Mouse (Mus musculus) kidney, embryonic 16.5 days (tissue): ENCODE measurements at regions not wholly inside any gene's neighbourhood (a gene's known extent, or its start where the extent isn't known, plus 50 kb on each side); places are given as distances from the start of the nearest gene placed in this dataset.

ENCODE experiments used
- ATAC-seq: fragments of 200-750 bp; cut with Nextera tagmentation; 2 replicates; pipeline ENCODE4 v1.8.0; 2017; ENCODE audit warnings: moderate TSS enrichment; ENCODE audit not compliant: low FRiP score, low TSS enrichment
- H3K27ac ChIP-seq: fragments of 300-500 bp; sonication (generic); 2 replicates; pipeline ENCODE4 v1.5.1; 2014; ENCODE audit warnings: low read length
- H3K27me3 ChIP-seq: fragments of 300-500 bp; sonication (generic); 2 replicates; pipeline ENCODE4 v1.6.1; 2014; ENCODE audit warnings: low read length, control low read depth, mixed read lengths; ENCODE audit not compliant: insufficient read depth
- H3K36me3 ChIP-seq: fragments of 300-500 bp; sonication (generic); 2 replicates; pipeline ENCODE4 v1.6.1; 2014; ENCODE audit warnings: low read length, control low read depth, mixed read lengths; ENCODE audit not compliant: insufficient read depth
- H3K4me1 ChIP-seq: fragments of 300-500 bp; sonication (generic); 2 replicates; pipeline ENCODE4 v1.6.1; 2014; ENCODE audit warnings: low read length, control low read depth, mixed read lengths; ENCODE audit not compliant: insufficient read depth
- H3K4me2 ChIP-seq: fragments of 300-500 bp; sonication (generic); replicated peaks from 2 replicates; pipeline ENCODE4 v1.6.1; 2014; ENCODE audit warnings: low read depth, low read length
- H3K4me3 ChIP-seq: fragments of 300-500 bp; sonication (generic); 2 replicates; pipeline ENCODE4 v1.5.1; 2014; ENCODE audit warnings: mild to moderate bottlenecking, low read length
- H3K9ac ChIP-seq: fragments of 300-500 bp; sonication (generic); replicated peaks from 2 replicates; pipeline ENCODE4 v1.6.1; 2014; ENCODE audit warnings: low read length
- H3K9me3 ChIP-seq: fragments of 300-500 bp; sonication (generic); 2 replicates; pipeline ENCODE4 v1.6.1; 2016; ENCODE audit warnings: low read length, control low read depth
- WGBS: fragments of 180-500 bp; shearing (Covaris S2); extraction: QIAGEN DNeasy Blood & Tissue Kit; methylation state at CpG from one replicate; pipeline ENCODE4 v1.1.7; 2014; 5-methylcytosine and 5-hydroxymethylcytosine counted together

DNA sequence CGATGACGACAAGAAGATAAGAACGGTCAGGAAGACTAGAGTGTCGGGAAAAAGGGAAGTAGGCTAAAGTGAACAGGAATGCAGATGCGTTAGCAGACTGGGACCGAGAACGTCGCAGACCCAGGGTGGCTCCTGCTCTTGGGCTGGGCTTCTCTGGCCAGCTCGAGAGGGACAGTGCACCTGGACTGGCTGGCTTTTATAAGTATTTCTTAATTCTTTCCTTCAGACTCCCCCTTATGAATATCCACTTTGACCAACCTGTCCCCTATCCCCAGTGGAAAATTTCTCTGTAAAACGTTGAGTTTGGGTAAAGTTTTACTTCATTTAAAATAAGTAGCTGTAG lies 96.1 kb upstream of the Fam174b start:
- Histone ChIP-seq H3K9ac (no peak overlapping the region), H3K9me3 (no peaks in the 10 kb centered on the region), H3K4me2 (no peak overlapping the region), H3K27ac (no peak overlapping the region), H3K4me3 (no peak overlapping the region), H3K27me3 (no peaks in the 10 kb centered on the region), H3K4me1 (no peaks in the 10 kb centered on the region), H3K36me3 (no peaks in the 10 kb centered on the region)
- 72% methylated on average over 10 of the region's 10 CpGs for WGBS
- no peak for ATAC-seq

GRCm38 (mm10) chr7:73643306-73643992 lies 96.7 kb upstream of the Fam174b start:
- Histone ChIP-seq H3K9me3 (no peaks in the 10 kb centered on the region), H3K4me1 (no peaks in the 10 kb centered on the region), H3K4me2 (no peak overlapping the region), H3K27me3 (no peaks in the 10 kb centered on the region), H3K27ac (no peak overlapping the region), H3K4me3 (no peak overlapping the region), H3K36me3 (no peaks in the 10 kb centered on the region), H3K9ac (no peak overlapping the region)
- no peak for ATAC-seq
- WGBS, result 81% methylated on average over 19 of the region's 19 CpGs

- no peak overlapping the region for H3K4me3 ChIP-seq
- H3K27me3 ChIP-seq, result no peaks in the 10 kb centered on the region
- no peak for ATAC-seq
- WGBS, result 54% methylated on average over 2 of the region's 2 CpGs
- H3K9me3 ChIP-seq, result no peaks in the 10 kb centered on the region
- H3K9ac ChIP-seq, result no peak overlapping the region
- no peak overlapping the region for H3K4me2 ChIP-seq
- no peaks in the 10 kb centered on the region for H3K4me1 ChIP-seq
- no peak overlapping the region for H3K27ac ChIP-seq
- H3K36me3 ChIP-seq, result no peaks in the 10 kb centered on the region
Observed at GRCm38 (mm10) chr7:73640194-73640593, 98.6 kb upstream of the Chd2 start.

GRCm38 (mm10) chr7:73637810-73638125 lies 96.1 kb upstream of the Chd2 start:
- Histone ChIP-seq H3K36me3 (no peaks in the 10 kb centered on the region), H3K4me2 (no peak overlapping the region), H3K27me3 (no peaks in the 10 kb centered on the region), H3K9me3 (no peaks in the 10 kb centered on the region), H3K27ac (no peak overlapping the region), H3K4me1 (no peaks in the 10 kb centered on the region), H3K4me3 (no peak overlapping the region), H3K9ac (no peak overlapping the region)
- ATAC-seq, result no peak
- 63% methylated on average over 4 of the region's 4 CpGs for WGBS

- 61% methylated on average over 5 of the region's 5 CpGs for WGBS
- Histone ChIP-seq H3K9ac (no peak overlapping the region), H3K9me3 (0 out of 2 replicates have a peak, but pooled peaks cover 3% of the 10 kb centered on the region), H3K4me3 (no peak overlapping the region), H3K27ac (no peak overlapping the region), H3K36me3 (no peaks in the 10 kb centered on the region), H3K27me3 (no peaks in the 10 kb centered on the region), H3K4me1 (no peaks in the 10 kb centered on the region), H3K4me2 (no peak overlapping the region)
- no peak for ATAC-seq
Observed at GRCm38 (mm10) chr7:73637101-73637809, 95.6 kb upstream of the Chd2 start.

- Histone ChIP-seq H3K4me3 (no peak overlapping the region), H3K9ac (no peak overlapping the region), H3K36me3 (no peaks in the 10 kb centered on the region), H3K27ac (no peak overlapping the region), H3K27me3 (no peaks in the 10 kb centered on the region), H3K9me3 (0 out of 2 replicates have a peak, but pooled peaks cover 3% of the 10 kb centered on the region), H3K4me2 (no peak overlapping the region), H3K4me1 (no peaks in the 10 kb centered on the region)
- ATAC-seq, result no peak
- 91% methylated on average over 9 of the region's 9 CpGs for WGBS
Observed at GRCm38 (mm10) chr7:73635422-73635821, 93.8 kb upstream of the Chd2 start.

GRCm38 (mm10) chr7:73630790-73631189 lies 89.2 kb upstream of the Chd2 start:
- 74% methylated on average over 7 of the region's 7 CpGs for WGBS
- H3K27me3 ChIP-seq, result no peaks in the 10 kb centered on the region
- no peaks in the 10 kb centered on the region for H3K36me3 ChIP-seq
- H3K9ac ChIP-seq, result no peak overlapping the region
- H3K27ac ChIP-seq, result no peak overlapping the region
- H3K9me3 ChIP-seq, result 0 out of 2 replicates have a peak, but pooled peaks cover 3% of the 10 kb centered on the region
- H3K4me1 ChIP-seq, result peaks cover 3% of the 10 kb centered on the region
- no peak overlapping the region for H3K4me3 ChIP-seq
- no peak for ATAC-seq
- H3K4me2 ChIP-seq, result no peak overlapping the region

GRCm38 (mm10) chr7:73629182-73629581 lies 87.6 kb upstream of the Chd2 start:
- peaks cover 10% of the 10 kb centered on the region for H3K4me1 ChIP-seq
- no peaks in the 10 kb centered on the region for H3K36me3 ChIP-seq
- no peak overlapping the region for H3K4me3 ChIP-seq
- 0 out of 2 replicates have a peak, but pooled peaks cover 3% of the 10 kb centered on the region for H3K9me3 ChIP-seq
- no peaks in the 10 kb centered on the region for H3K27me3 ChIP-seq
- no peak overlapping the region for H3K27ac ChIP-seq
- H3K9ac ChIP-seq, result no peak overlapping the region
- no peak overlapping the region for H3K4me2 ChIP-seq
- no peak for ATAC-seq
- 94% methylated on average over 2 of the region's 2 CpGs for WGBS

DNA sequence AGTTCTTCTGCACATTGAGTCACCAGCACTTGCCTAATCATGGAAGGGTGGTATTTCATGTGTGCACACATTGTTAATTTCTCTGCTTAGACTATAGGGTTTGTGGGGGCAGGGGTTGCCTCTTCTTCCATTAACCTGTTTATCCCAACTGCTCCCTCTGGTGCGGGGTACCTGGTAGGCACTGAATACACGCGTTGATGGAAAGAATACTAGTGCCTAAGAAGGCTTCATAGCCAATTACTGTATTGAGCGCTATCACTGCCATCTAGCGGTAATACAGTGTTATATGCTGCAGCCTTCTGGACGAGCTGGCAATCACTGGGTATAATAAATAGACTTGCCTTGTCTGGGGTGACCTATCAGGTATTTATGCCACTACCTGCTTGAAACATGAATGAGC lies 86.4 kb upstream of the Chd2 start:
- no peak overlapping the region for H3K4me2 ChIP-seq
- no peak overlapping the region for H3K27ac ChIP-seq
- H3K27me3 ChIP-seq, result no peaks in the 10 kb centered on the region
- H3K9ac ChIP-seq, result no peak overlapping the region
- no peak overlapping the region for H3K4me3 ChIP-seq
- peaks cover 5% of the 10 kb centered on the region; the same call in 1 of the 2 replicates for H3K9me3 ChIP-seq
- no peaks in the 10 kb centered on the region for H3K36me3 ChIP-seq
- peaks cover 10% of the 10 kb centered on the region for H3K4me1 ChIP-seq
- under 1% methylated on average over 6 of the region's 6 CpGs for WGBS
- peak; percentile 78 for ATAC-seq

DNA sequence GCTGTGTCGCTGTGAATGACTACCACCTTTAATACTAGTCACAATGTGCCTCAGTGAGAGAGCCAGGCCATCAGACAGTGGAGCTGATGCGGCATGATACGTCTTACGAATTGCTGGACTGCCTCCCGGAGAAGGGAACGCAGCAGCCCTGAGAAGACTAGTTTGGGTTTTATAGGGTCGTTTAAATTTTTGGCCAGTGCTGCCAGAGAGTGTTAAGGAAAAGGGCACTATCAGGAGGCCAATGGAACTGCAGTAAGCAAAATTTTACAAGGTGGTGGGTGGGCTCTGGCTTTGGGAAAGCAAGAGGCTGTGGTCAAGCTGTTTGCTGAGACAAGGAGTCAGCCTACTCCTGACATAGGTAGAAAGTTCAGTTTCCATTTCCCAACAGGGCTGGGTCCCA lies 84.7 kb upstream of the Chd2 start:
- WGBS, result 45% methylated on average over 7 of the region's 7 CpGs
- Histone ChIP-seq H3K9ac (no peak overlapping the region), H3K4me1 (peaks cover 16% of the 10 kb centered on the region), H3K36me3 (no peaks in the 10 kb centered on the region), H3K27me3 (no peaks in the 10 kb centered on the region), H3K4me3 (no peak overlapping the region), H3K4me2 (no peak overlapping the region), H3K27ac (no peak overlapping the region), H3K9me3 (peaks cover 2% of the 10 kb centered on the region; the same call in 1 of the 2 replicates)
- ATAC-seq, result no peak
